Mouse (Mus musculus) CH12.LX (cell line): Measurements from ENCODE around the gene Noxo1.
"Not testable (repeated sequence)": the region's sequence is repeated elsewhere in the genome, so short reads cannot be mapped to it uniquely, and the experiment has no call there.

Experiments
- CTCF ChIP-seq, 2 experiments: IDR thresholded peaks in 1 of 2; conservative IDR thresholded peaks in 1 of 2; 2 replicates each; pipeline ENCODE4 v1.5.1; 2011 to 2012; ENCODE audit warnings: low read depth in 2 of 2, low read length in 2 of 2, improper control_type of control experiment in 1 of 2, inconsistent platforms in 1 of 2, mild to moderate bottlenecking in 1 of 2, moderate library complexity in 1 of 2
- MAX ChIP-seq: IDR thresholded peaks from 2 replicates; pipeline ENCODE4 v1.6.1; 2011; ENCODE audit warnings: low read length, improper control_type of control experiment
- MAZ ChIP-seq: IDR thresholded peaks from 2 replicates; pipeline ENCODE4 v1.6.1; 2012; ENCODE audit warnings: low read depth, mild to moderate bottlenecking, inconsistent platforms, low read length, improper control_type of control experiment, moderate library complexity
- NELFE ChIP-seq: IDR thresholded peaks from 2 replicates; pipeline ENCODE4 v1.6.1; 2011; ENCODE audit warnings: low read depth, low read length, improper control_type of control experiment
- POLR2A ChIP-seq: IDR thresholded peaks from 2 replicates; pipeline ENCODE4 v1.6.1; 2011; ENCODE audit warnings: low read depth, mild to moderate bottlenecking, improper control_type of control experiment, low read length
- RCOR1 ChIP-seq: conservative IDR thresholded peaks from 2 replicates; pipeline ENCODE4 v1.6.1; 2012; ENCODE audit warnings: low read depth, mild to moderate bottlenecking, inconsistent platforms, low read length, improper control_type of control experiment
- USF2 ChIP-seq: conservative IDR thresholded peaks from 2 replicates; pipeline ENCODE4 v1.6.1; 2011; ENCODE audit warnings: low read depth, low read length, improper control_type of control experiment
- ZMIZ1 ChIP-seq: IDR thresholded peaks from 2 replicates; pipeline ENCODE4 v1.6.1; 2012; ENCODE audit warnings: low read depth, mild to moderate bottlenecking, inconsistent platforms, low read length, improper control_type of control experiment

DNA sequence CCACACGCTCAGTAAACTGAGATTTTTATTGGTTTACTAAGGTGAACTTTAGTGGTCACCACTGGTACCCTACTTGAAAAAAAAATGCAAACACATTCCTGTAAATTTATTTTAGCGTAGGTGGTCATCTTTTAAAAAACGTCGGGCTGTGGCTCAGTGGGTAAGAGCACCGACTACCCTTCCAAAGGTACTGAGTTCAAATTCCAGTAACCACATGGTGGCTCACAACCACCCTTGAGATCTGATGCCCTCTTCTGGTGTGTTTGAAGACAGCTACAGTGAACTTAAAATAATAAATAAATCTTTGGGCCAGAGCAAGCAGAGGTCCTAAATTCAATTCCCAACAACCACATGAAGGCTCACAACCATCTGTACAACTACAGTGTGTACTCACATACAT, 22.9 kb downstream of the Noxo1 start:
- not testable (repeated sequence) for TF ChIP-seq MAZ, RCOR1, ZMIZ1, POLR2A, USF2, MAX, NELFE
- peak in 1 of 2 experiments; percentile 26; a peak in 1 of 4 replicates for TF ChIP-seq CTCF (conservative IDR thresholded peaks at IDR 0.05 in 1 of 2, IDR thresholded peaks at IDR 0.05 in 1 of 2; ENCODE audit: low read depth in 2 of 2, low read length in 2 of 2)
